Mouse (Mus musculus): ENCODE measurements at regions not wholly inside any gene's neighbourhood (a gene's known extent, or its start where the extent isn't known, plus 50 kb on each side); places are given as distances from the start of the nearest gene placed in this dataset.
A peak's percentile ranks its signal among the peaks of the same experiment; 100 is the strongest.

DNA sequence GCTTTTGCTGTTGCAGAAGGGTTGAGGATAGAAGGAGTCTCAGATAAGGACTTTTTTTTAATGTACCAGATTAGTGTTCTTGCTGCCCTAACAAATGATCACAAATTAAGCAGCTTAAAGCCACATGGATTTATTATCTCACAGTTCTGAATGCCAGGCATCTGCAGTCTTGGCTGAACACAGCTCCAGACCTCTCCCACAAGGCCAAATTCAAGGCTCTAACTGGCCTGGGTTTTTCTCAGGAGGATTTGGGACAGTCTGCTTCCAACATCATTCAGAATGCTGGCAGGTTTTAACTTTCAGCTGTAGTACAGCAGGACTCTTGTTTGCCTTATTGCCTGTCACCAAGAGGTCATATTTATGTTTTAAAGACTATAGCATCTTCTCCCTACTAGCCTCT lies 329.7 kb upstream of the Chrm2 start:
- DNase-seq = peak in 1 of 2 experiments; percentile 18

DNA sequence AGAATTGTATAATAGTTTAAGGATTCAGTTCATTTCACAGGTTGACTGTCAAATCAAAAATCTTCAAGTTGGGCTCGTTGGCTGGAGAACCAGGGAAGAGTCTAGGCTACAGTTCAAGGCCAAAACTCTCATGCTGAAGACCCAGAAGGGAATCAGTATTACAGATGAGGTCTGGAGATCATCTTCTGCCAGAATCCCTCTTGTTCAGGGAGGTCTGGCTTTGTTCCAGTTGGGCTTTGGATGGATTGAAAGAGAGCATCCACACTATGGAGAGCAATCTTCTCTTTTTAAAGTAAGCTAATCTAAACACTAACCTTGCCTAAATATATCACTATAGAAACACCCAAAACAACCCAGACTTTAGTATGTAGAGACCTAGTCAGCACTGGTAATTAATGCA lies 327.5 kb upstream of the Chrm2 start:
- no peak for DNase-seq

- DNase-seq = no peak
Observed at GRCm38 (mm10) chr6:36064919-36065318, 323.0 kb upstream of the Chrm2 start.

- peak in 1 of 2 experiments; percentile 18 for DNase-seq
Observed at GRCm38 (mm10) chr6:36068690-36069089, 319.2 kb upstream of the Chrm2 start.

DNA sequence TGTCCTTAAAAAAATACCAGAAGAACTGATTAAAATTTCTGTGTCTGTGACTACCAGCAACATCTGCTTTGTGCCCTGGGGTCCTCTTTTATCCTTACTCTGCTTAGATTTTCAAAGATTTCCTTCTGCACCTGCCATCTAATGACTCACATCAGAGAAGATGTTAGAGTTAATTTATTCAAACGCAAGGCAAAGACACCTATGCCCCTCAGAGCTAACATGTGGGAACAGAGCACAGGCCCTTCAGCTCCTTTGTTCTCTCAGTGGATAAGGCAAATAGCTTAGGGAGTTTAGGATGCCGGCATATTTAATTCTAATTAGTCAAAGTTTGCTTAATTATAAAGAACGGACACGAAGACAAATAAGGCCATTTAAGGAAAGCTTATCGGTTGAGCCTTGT lies 308.3 kb upstream of the Chrm2 start:
- DNase-seq = no peak

- DNase-seq = no peak
Observed at GRCm38 (mm10) chr6:36093584-36093983, 294.3 kb upstream of the Chrm2 start.

GRCm38 (mm10) chr6:36094075-36094474 lies 293.8 kb upstream of the Chrm2 start:
- DNase-seq = no peak

GRCm38 (mm10) chr6:36097391-36097790 lies 290.5 kb upstream of the Chrm2 start:
- DNase-seq = no peak

DNA sequence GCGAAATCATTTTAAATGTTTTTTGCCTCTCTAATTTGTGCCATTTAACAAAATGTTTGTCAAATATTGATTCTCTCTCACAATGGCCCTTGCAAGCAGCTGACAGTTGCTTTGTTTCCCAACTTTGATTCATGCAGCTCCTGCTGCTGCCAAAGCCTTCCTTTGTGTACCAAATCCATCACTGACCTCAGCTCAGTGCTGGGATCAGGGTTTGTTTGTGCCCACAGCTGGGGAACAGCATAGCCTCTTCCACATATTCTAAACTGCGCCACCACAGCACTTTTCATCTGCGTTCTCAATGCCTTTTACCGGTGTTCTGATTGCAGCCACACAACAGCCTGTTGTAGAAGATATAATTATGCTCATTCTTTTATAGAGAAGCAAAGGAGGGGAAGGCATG lies 289.7 kb upstream of the Chrm2 start:
- no peak for DNase-seq

- DNase-seq = peak; percentile 15 to 23
Observed at GRCm38 (mm10) chr6:36108830-36109229, 279.1 kb upstream of the Chrm2 start.

- DNase-seq = no peak
Observed at GRCm38 (mm10) chr6:36137223-36137622, 250.7 kb upstream of the Chrm2 start.

DNA sequence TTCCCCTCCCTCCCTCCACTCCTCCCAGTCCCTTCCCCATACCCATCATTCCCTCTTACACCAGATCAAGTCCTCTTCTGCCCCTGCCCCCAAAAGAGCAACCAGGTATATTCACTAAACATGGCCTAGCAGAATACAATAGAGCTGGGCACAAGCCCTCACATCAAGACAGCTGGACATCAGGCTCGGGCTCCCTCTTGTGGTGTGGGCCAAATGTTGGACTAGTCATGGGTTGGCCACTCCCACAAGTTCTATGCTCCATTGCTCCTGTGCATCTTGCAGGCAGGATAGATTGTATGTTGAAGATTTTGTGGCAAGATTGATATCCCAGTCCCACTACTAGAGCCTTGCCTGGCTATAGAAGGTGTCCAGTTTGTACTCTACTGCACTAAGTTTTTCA lies 240.6 kb upstream of the Chrm2 start:
- peak in 1 of 2 experiments; percentile 4 for DNase-seq

DNA sequence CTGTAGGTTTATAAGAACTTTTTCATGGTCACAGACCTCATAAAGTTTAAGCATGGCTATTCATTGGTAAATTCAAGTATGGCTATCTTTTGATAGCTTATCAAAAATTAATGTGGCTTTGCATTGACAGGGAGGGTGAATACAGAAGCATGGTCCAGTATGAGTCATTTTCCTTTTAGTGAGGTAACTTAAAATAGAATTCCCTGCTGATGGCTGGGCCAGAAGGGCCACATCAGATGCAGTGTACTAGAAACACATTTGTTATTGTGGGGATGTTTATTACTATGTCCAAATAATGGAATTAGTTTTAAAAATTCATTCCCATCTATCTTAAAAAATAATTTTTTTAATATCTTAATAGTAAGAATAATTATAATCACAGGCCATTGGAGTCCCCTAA lies 213.4 kb upstream of the Chrm2 start:
- no peak for DNase-seq

- DNase-seq = no peak
Observed at GRCm38 (mm10) chr6:36175112-36175511, 212.8 kb upstream of the Chrm2 start.

GRCm38 (mm10) chr6:36179895-36180294 lies 208.0 kb upstream of the Chrm2 start:
- no peak for DNase-seq

DNA sequence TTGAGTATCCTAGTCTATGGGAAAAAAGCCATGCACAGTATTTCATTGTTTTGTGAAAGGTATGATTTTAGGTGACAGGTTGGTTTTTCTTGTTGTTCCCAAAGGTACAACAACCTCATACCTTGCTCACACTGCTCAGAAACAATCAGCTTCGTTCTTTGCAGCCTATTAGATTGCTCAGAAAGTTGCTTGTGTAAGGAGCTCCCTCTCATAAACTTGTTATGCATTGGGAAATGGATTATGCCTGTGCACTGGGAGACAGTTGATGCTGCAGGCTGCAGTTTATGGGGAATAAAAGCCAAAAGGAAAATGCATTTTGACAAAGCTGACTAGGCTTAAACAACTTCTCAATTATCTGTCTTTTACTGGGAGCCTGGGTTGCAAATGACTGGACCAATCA lies 205.2 kb upstream of the Chrm2 start:
- no peak for DNase-seq

- DNase-seq = no peak
Observed at GRCm38 (mm10) chr6:36206666-36207065, 181.2 kb upstream of the Chrm2 start.

DNA sequence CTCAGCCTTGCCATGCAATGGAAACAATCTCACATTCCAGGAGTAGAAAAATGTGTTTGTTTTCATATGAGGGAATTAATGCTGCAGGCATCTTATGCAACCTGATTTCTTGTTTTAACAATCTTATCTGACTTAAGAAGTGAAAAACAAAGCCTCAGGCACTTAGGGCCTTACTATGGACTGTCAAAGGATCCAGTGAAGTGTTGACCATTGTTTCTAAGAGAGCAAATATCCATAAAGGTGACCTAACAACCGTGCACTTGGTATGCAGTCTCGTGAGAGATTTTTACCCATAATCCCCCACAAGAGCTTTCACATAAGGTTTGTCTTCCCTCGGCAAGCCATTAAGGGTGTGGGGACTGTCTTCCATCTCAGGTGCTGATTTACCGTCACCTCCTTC lies 166.6 kb upstream of the Chrm2 start:
- DNase-seq = no peak

GRCm38 (mm10) chr6:36234438-36234837 lies 153.4 kb upstream of the Chrm2 start:
- DNase-seq = no peak

- no peak for DNase-seq
Observed at GRCm38 (mm10) chr6:36247027-36247426, 140.9 kb upstream of the Chrm2 start.

GRCm38 (mm10) chr6:36248219-36248618 lies 139.7 kb upstream of the Chrm2 start:
- DNase-seq = no peak

DNA sequence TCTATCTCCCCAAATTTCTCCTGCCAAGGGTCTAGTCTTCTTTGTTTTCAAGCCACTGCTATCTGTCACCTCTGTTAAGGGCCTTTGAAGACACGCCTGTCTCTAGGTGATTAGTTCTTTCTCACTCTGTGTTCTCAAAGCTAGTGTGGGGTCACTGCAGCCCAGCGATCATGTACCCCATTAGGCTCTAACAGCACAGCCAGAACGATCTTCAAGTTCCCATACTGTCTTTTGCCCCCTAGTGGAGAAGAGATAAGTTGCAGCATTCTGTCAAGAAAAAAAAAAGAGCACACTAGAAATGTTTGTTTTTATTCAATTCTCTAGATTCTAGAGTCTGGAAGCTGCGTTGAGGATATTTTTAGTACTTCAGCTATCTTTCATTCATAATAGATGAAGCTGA lies 138.8 kb upstream of the Chrm2 start:
- DNase-seq = peak; percentile 2 to 22

DNA sequence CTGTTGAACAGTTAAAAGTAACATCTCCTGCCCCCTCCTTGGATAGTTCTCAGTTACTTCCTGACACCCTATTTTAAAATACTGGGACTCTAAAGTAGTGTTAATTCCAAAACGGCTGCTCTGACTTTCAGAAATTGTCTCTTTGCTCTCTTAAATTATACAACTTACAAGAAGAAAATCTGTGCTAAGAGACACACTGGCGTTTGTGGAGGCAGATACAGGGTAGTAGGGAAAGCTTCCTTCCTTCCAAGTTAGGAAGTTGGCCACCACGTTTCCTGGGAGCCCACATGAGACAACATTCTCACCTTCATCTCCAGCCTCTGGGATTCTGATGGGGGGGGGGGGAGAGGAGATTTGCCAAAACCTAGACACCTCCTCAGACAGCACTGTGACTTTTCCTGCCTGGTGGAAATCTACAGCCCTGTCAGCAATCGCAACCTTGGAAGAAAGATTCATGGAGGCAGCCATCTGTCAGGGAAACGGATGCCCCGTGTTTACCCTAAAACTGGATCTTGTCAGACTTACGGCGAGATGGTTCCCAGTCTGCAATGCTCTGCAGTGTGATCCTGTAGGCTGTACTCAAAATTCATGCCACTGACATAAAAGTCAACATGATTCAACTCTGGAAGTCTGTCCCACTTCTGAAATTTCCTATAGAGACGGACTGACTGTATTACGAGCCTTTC lies 121.0 kb upstream of the Chrm2 start:
- DNase-seq = no peak

- no peak for DNase-seq
Observed at GRCm38 (mm10) chr6:36286664-36287063, 101.2 kb upstream of the Chrm2 start.

GRCm38 (mm10) chr6:36313586-36313985 lies 74.3 kb upstream of the Chrm2 start:
- no peak for DNase-seq

Data from heart, adult 18-20 months (tissue).